Mouse (Mus musculus) MEL (cell line): ENCODE measurements around the gene Fbxw11.

ENCODE experiments used
- BHLHE40 ChIP-seq: IDR thresholded peaks from 2 replicates; pipeline ENCODE4 v1.6.1; 2012; ENCODE audit warnings: low read depth, mild to moderate bottlenecking, inconsistent platforms, low read length, improper control_type of control experiment, borderline replicate concordance
- CHD1 ChIP-seq: IDR thresholded peaks from 2 replicates; pipeline ENCODE4 v1.6.1; 2012; ENCODE audit warnings: low read depth, mild to moderate bottlenecking, inconsistent platforms, low read length, improper control_type of control experiment
- CTCF ChIP-seq, 3 experiments: IDR thresholded peaks in 2 of 3; conservative IDR thresholded peaks in 1 of 3; 2 replicates each; pipeline ENCODE4 v1.5.1; 2011 to 2012; ENCODE audit warnings: low read length in 3 of 3, low read depth in 2 of 3, mild to moderate bottlenecking in 2 of 3, improper control_type of control experiment in 1 of 3, inconsistent platforms in 1 of 3, mixed read lengths in 1 of 3, moderate library complexity in 1 of 3; ENCODE audit not compliant: control insufficient read depth in 1 of 3, insufficient read depth in 1 of 3, poor library complexity in 1 of 3, severe bottlenecking in 1 of 3
- E2F4 ChIP-seq: IDR thresholded peaks from 2 replicates; pipeline ENCODE4 v1.6.1; 2011; ENCODE audit warnings: low read depth, low read length, improper control_type of control experiment, borderline replicate concordance
- GABPA ChIP-seq: IDR thresholded peaks from 2 replicates; pipeline ENCODE4 v1.6.1; 2012; ENCODE audit warnings: low read depth, mild to moderate bottlenecking, inconsistent platforms, low read length, improper control_type of control experiment, moderate library complexity

DNA sequence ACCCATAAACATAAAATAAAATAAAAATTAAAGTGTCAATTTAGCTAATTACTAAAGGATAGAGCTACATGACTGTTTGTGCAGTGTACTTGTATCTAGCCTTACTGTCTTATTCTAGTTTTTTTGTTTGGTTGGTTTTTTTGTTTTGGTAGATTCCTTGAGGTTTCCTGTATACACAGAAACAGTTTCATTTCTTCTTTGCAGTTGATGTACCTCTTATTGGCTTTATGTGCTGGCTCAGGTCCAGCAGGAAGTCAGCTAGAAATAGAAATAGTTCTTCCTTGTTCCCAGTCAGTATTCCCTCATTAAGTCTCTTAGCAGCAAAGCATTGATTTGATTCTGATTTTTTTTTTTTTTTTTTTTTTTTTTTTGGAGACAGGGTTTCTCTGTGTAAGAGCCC lies 35.2 kb upstream of the Fbxw11 start:
- TF ChIP-seq BHLHE40 = no peak
- TF ChIP-seq CTCF (IDR thresholded peaks at IDR 0.05 in 2 of 3, conservative IDR thresholded peaks at IDR 0.05 in 1 of 3; ENCODE audit: control insufficient read depth in 1 of 3, insufficient read depth in 1 of 3, low read depth in 2 of 3, low read length in 3 of 3, poor library complexity in 1 of 3, severe bottlenecking in 1 of 3) = no peak
- no peak for TF ChIP-seq E2F4
- no peak for TF ChIP-seq GABPA
- no peak for TF ChIP-seq CHD1
